28 mouse cellular contexts compared by ENCODE assay signal in genomic region chr8:64764075-64764474, GRCm38 (mm10). TPM values are rescaled to one million over a fixed set of nuclear protein-coding genes. Genes with fewer than 3 reads are reported as not detected.
DNase-seq lines count a peak whose midpoint lies in the region; ATAC-seq and TF ChIP-seq lines count a peak whose summit lies in the region.
"Had no signal": no experiment of that assay in that cellular context is flagged by ENCODE, and none has a peak within 500 bp of the region (broad histone marks: within the 10 kb centered on the region; RNA-seq: fewer than 3 reads in every experiment).

No protein-coding gene starts in this region.

- 60% methylated on average over 9 of the region's 9 CpGs for WGBS in kidney, adult 2 months
- WGBS in liver, postnatal 0 days (ENCODE audit: insufficient replicate concordance) = 56% methylated on average over 9 of the region's 9 CpGs

- no peaks in the 10 kb centered on the region for H3K27me3 ChIP-seq in kidney, adult 2 months (replicated peaks; ENCODE audit: control insufficient read depth, insufficient read depth, low read length)
- H3K27me3 ChIP-seq in liver, postnatal 0 days (ENCODE audit: insufficient read depth, low read length) = no peaks in the 10 kb centered on the region
- H3K27me3 ChIP-seq: heart, embryonic 13.5 days; hindbrain, embryonic 12.5 days; lung, embryonic 15.5 days; megakaryocyte, embryonic 14.5 days; midbrain, embryonic 12.5 days; stomach, embryonic 15.5 days had no signal

- no peaks in the 10 kb centered on the region for H3K4me1 ChIP-seq in kidney, adult 2 months (ENCODE audit: control insufficient read depth, insufficient read depth, low read length)
- peaks cover 13% of the 10 kb centered on the region; the same call in 1 of the 2 replicates for H3K4me1 ChIP-seq in brown adipose tissue, adult 24 weeks (ENCODE audit: control insufficient read depth, insufficient read depth, insufficient read length, low read length)
- no peaks in the 10 kb centered on the region for H3K4me1 ChIP-seq in liver, postnatal 0 days (ENCODE audit: insufficient read depth)
- H3K4me1 ChIP-seq: heart, embryonic 13.5 days; hindbrain, embryonic 12.5 days; lung, embryonic 15.5 days; midbrain, embryonic 12.5 days; stomach, embryonic 15.5 days had no signal

- peak; percentile 48 to 65 for ATAC-seq in hematopoietic stem cell, adult 5-6 weeks (replicated peaks in 1 of 2; ENCODE audit: insufficient read depth in 1 of 2, low FRiP score in 2 of 2, low TSS enrichment in 1 of 2, low read depth in 1 of 2, poor library complexity in 2 of 2, severe bottlenecking in 2 of 2)
- ATAC-seq in liver, postnatal 0 days = no peak
- ATAC-seq: forebrain, embryonic 14.5 days; intestine, postnatal 0 days had no signal

- intact Hi-C loops in heart, postnatal 36 days (cut with DNase I) = loop anchor here (5.0 kb wide), 1 partner anchor 178 kb away; no protein-coding TSS in a partner anchor

- no peak overlapping the region for H3K4me3 ChIP-seq in kidney, adult 2 months (ENCODE audit: insufficient read depth, low read depth, low read length)
- H3K4me3 ChIP-seq in brown adipose tissue, adult 24 weeks (ENCODE audit: insufficient read depth, low read depth, low read length) = no peak overlapping the region
- H3K4me3 ChIP-seq in liver, postnatal 0 days (ENCODE audit: low read depth, low read length) = no peak overlapping the region
- H3K4me3 ChIP-seq: heart, embryonic 13.5 days; hindbrain, embryonic 12.5 days; lung, embryonic 15.5 days; megakaryocyte, embryonic 14.5 days; midbrain, embryonic 12.5 days; stomach, embryonic 15.5 days had no signal

- no peaks in the 10 kb centered on the region for H3K9me3 ChIP-seq in liver, postnatal 0 days (ENCODE audit: low read length)
- H3K9me3 ChIP-seq: heart, embryonic 13.5 days; hindbrain, embryonic 12.5 days; lung, embryonic 15.5 days; megakaryocyte, embryonic 14.5 days; midbrain, embryonic 12.5 days; stomach, embryonic 15.5 days had no signal

- no peak overlapping the region for H3K9ac ChIP-seq in liver, postnatal 0 days (replicated peaks)
- H3K9ac ChIP-seq: heart, embryonic 13.5 days; hindbrain, embryonic 12.5 days; liver, embryonic 14.5 days; lung, embryonic 15.5 days; midbrain, embryonic 12.5 days; stomach, embryonic 15.5 days had no signal

- peak; percentile 21 for DNase-seq in kidney, adult 2 months
- DNase-seq in kidney, postnatal 25 days = no peak
- peak; percentile 28 for DNase-seq in 416B (ENCODE audit: low read depth)
- DNase-seq in liver, postnatal 0 days = no peak
- DNase-seq in heart, postnatal 36 days = no peak
- no peak for DNase-seq in ovary, postnatal 10 days (ENCODE audit: low spot score)
- DNase-seq: adrenal gland, adult 2 months; cerebellum, adult 8-10 months; cerebellum, postnatal 25 days; gastrocnemius, postnatal 14 days; heart, adult 18-20 months; heart, postnatal 10 days; layer of hippocampus, adult 9-11 months; liver; retina, postnatal 1 day; right cerebral cortex, postnatal 14 days; thymus, postnatal 14 days had no signal

- no peak overlapping the region for H3K27ac ChIP-seq in kidney, adult 2 months (ENCODE audit: insufficient read depth, low read depth, low read length)
- H3K27ac ChIP-seq in brown adipose tissue, adult 24 weeks (replicated peaks; ENCODE audit: low read depth, low read length) = 0 out of 2 replicates have a peak overlapping the region, but pooled peaks have one; percentile 45
- H3K27ac ChIP-seq in liver, postnatal 0 days (ENCODE audit: low read depth) = no peak overlapping the region
- H3K27ac ChIP-seq: heart, embryonic 13.5 days; hindbrain, embryonic 12.5 days; liver, embryonic 14.5 days; lung, embryonic 15.5 days; midbrain, embryonic 12.5 days; stomach, embryonic 15.5 days had no signal

- no peak for TF ChIP-seq CTCF in kidney, adult 2 months (conservative IDR thresholded peaks at IDR 0.05; ENCODE audit: insufficient read depth, insufficient read length, low read depth, low read length)
- no peak for TF ChIP-seq CTCF in liver, postnatal 0 days (IDR thresholded peaks at IDR 0.05; ENCODE audit: low read depth)

- TF ChIP-seq EP300 in liver, postnatal 0 days (IDR thresholded peaks at IDR 0.05; ENCODE audit: low read depth) = no peak

- H3K36me3 ChIP-seq in kidney, adult 2 months (ENCODE audit: control insufficient read depth, insufficient read depth, low read length) = no peaks in the 10 kb centered on the region
- 0 out of 2 replicates have a peak, but pooled peaks cover 6% of the 10 kb centered on the region for H3K36me3 ChIP-seq in liver, postnatal 0 days (replicated peaks; ENCODE audit: insufficient read depth, low read length)
- H3K36me3 ChIP-seq: lung, embryonic 15.5 days; stomach, embryonic 15.5 days had no signal

- H3K4me2 ChIP-seq in liver, postnatal 0 days (ENCODE audit: low read depth, low read length) = no peak overlapping the region
- H3K4me2 ChIP-seq: heart, embryonic 13.5 days; hindbrain, embryonic 12.5 days; lung, embryonic 15.5 days; midbrain, embryonic 12.5 days; stomach, embryonic 15.5 days had no signal

- TF ChIP-seq POLR2A in kidney, adult 2 months (IDR thresholded peaks at IDR 0.05; ENCODE audit: low read depth, low read length) = no peak

RNA-seq across cellular contexts. Expression of gene Msmo1, which starts 30.5 kb away (rescaled TPM):
- 15.8 and 15.9 TPM in 2 replicates for polyA plus RNA-seq in kidney, adult 2 months (2012; rRNA removed)
- polyA plus RNA-seq in brown adipose tissue, adult 24 weeks (2012; ENCODE audit: insufficient read depth, insufficient read length, missing spikeins) = 26.9 and 48.0 TPM in 2 replicates
- 72.7 and 85.3 TPM in 2 replicates for total RNA-seq in hematopoietic stem cell, adult 5-6 weeks (2017)
- polyA plus RNA-seq in liver, postnatal 0 days (2015; fragmentation: Nextera tagmentation; extraction: Ambion mirVana) = 49.9 and 58.4 TPM in 2 replicates
- total RNA-seq in heart, postnatal 36 days (2021) = 1 to 10 TPM; 5.3 to 6.9 TPM

Comparison
In these comparisons a context has a peak if more than half of its experiments do, and no peak if none do; other contexts are left out.
1. DNase-seq: peak in kidney, adult 2 months (single experiment) and 416B (single experiment); none in kidney, postnatal 25 days (0 of 2), liver, postnatal 0 days (single experiment), heart, postnatal 36 days (0 of 2) and ovary, postnatal 10 days (single experiment).